Mouse (Mus musculus): Measurements from ENCODE around the gene Atcay. TPM values are rescaled to one million over a fixed set of nuclear protein-coding genes. Genes with fewer than 3 reads are reported as not detected.
A peak's percentile ranks its signal among the peaks of the same experiment; 100 is the strongest.

The Atcay gene
- total and polyA plus RNA-seq, 3 experiments, result 0.19 to 0.33 TPM; not detected in 1

- no peak overlapping the region for H3K9ac ChIP-seq (ENCODE audit: control insufficient read depth, low read depth, low read length, poor library complexity, severe bottlenecking)
- no peaks in the 10 kb centered on the region for H3K79me2 ChIP-seq (ENCODE audit: control insufficient read depth, insufficient read depth, low read length, poor library complexity)
- TF ChIP-seq TBP (IDR thresholded peaks at IDR 0.05; ENCODE audit: low read depth, low read length) (no peak), MYC (IDR thresholded peaks at IDR 0.05; ENCODE audit: low read depth, low read length) (no peak), ELF1 (IDR thresholded peaks at IDR 0.05; ENCODE audit: low read depth, low read length) (no peak), GATA1 (IDR thresholded peaks at IDR 0.05; ENCODE audit: low read depth, low read length) (no peak), CHD2 (IDR thresholded peaks at IDR 0.05; ENCODE audit: low read length) (no peak), MXI1 (IDR thresholded peaks at IDR 0.05; ENCODE audit: low read depth, low read length) (no peak), RCOR1 (IDR thresholded peaks at IDR 0.05; ENCODE audit: low read depth, low read length) (no peak), ETS1 (IDR thresholded peaks at IDR 0.05; ENCODE audit: low read depth, low read length) (no peak), MAX (IDR thresholded peaks at IDR 0.05; ENCODE audit: low read length) (no peak), CTCF (IDR thresholded peaks at IDR 0.05 in 2 of 3, conservative IDR thresholded peaks at IDR 0.05 in 1 of 3; ENCODE audit: control insufficient read depth in 1 of 3, insufficient read depth in 1 of 3, low read depth in 2 of 3, low read length in 3 of 3, poor library complexity in 1 of 3, severe bottlenecking in 1 of 3) (no peak), KAT2A (conservative IDR thresholded peaks at IDR 0.05; ENCODE audit: low read depth, low read length) (no peak), POLR2A (IDR thresholded peaks at IDR 0.05; ENCODE audit: control insufficient read depth in 1 of 2, insufficient read depth in 1 of 2, low read depth in 1 of 2, low read length in 2 of 2, poor library complexity in 1 of 2) (no peak), HCFC1 (IDR thresholded peaks at IDR 0.05; ENCODE audit: low read depth, low read length) (no peak), ZNF384 (IDR thresholded peaks at IDR 0.05; ENCODE audit: low read depth, low read length) (no peak), POLR2AphosphoS5 (IDR thresholded peaks at IDR 0.05; ENCODE audit: borderline replicate concordance, low read depth, low read length) (no peak), SIN3A (IDR thresholded peaks at IDR 0.05; ENCODE audit: low read length) (no peak), GABPA (IDR thresholded peaks at IDR 0.05; ENCODE audit: low read depth, low read length) (no peak), ZC3H11A (IDR thresholded peaks at IDR 0.05; ENCODE audit: low read depth, low read length) (no peak), EP300 (IDR thresholded peaks at IDR 0.05; ENCODE audit: low read depth in 1 of 2, low read length in 2 of 2) (no peak), UBTF (IDR thresholded peaks at IDR 0.05; ENCODE audit: borderline replicate concordance, insufficient read depth, low read depth, low read length) (no peak)
- H3K4me3 ChIP-seq (ENCODE audit: control insufficient read depth in 1 of 2, insufficient read depth in 1 of 2, low read depth in 2 of 2, low read length in 2 of 2), result no peak overlapping the region
- peaks cover 0 to 8% of the 10 kb centered on the region in 2 experiments; a peak in 2 of 4 replicates for H3K4me1 ChIP-seq (ENCODE audit: control insufficient read depth in 1 of 2, insufficient read depth in 2 of 2, low read length in 2 of 2)
- peaks cover 0 to 2% of the 10 kb centered on the region in 2 experiments; a peak in 1 of 4 replicates for H3K36me3 ChIP-seq (ENCODE audit: control insufficient read depth in 1 of 2, insufficient read depth in 2 of 2, low read length in 2 of 2)
- H3K9me3 ChIP-seq (replicated peaks; ENCODE audit: insufficient read depth, low read length), result no peaks in the 10 kb centered on the region
- DNase-seq (ENCODE audit: low read depth, low spot score), result no peak
- H3K27ac ChIP-seq (ENCODE audit: control insufficient read depth, low read depth, low read length), result no peak overlapping the region
- H3K27me3 ChIP-seq (ENCODE audit: control insufficient read depth in 1 of 2, insufficient read depth in 2 of 2, low read length in 2 of 2), result no peaks in the 10 kb centered on the region
Measured at GRCm38 (mm10) chr10:81247804-81248203, 17.2 kb upstream of the Atcay start.

- TF ChIP-seq MAX (IDR thresholded peaks at IDR 0.05; ENCODE audit: low read length) (no peak), UBTF (IDR thresholded peaks at IDR 0.05; ENCODE audit: borderline replicate concordance, insufficient read depth, low read depth, low read length) (no peak), NELFE (IDR thresholded peaks at IDR 0.05; ENCODE audit: low read depth, low read length) (no peak), E2F4 (IDR thresholded peaks at IDR 0.05; ENCODE audit: borderline replicate concordance, low read depth, low read length) (no peak), CHD2 (IDR thresholded peaks at IDR 0.05; ENCODE audit: low read length) (no peak), MAZ (IDR thresholded peaks at IDR 0.05; ENCODE audit: low read depth, low read length) (no peak), KAT2A (conservative IDR thresholded peaks at IDR 0.05; ENCODE audit: low read depth, low read length) (no peak), ZNF384 (IDR thresholded peaks at IDR 0.05; ENCODE audit: low read depth, low read length) (no peak), MAFK (IDR thresholded peaks at IDR 0.05; ENCODE audit: borderline replicate concordance, low read depth, low read length) (no peak), USF1 (IDR thresholded peaks at IDR 0.05; ENCODE audit: low read depth, low read length) (no peak), POLR2AphosphoS2 (IDR thresholded peaks at IDR 0.05; ENCODE audit: low read length) (no peak), BHLHE40 (IDR thresholded peaks at IDR 0.05; ENCODE audit: borderline replicate concordance, low read depth, low read length) (no peak), JUND (IDR thresholded peaks at IDR 0.05; ENCODE audit: low read depth, low read length) (no peak), RCOR1 (IDR thresholded peaks at IDR 0.05; ENCODE audit: low read depth, low read length) (no peak), TBP (IDR thresholded peaks at IDR 0.05; ENCODE audit: low read depth, low read length) (no peak), ZMIZ1 (IDR thresholded peaks at IDR 0.05; ENCODE audit: low read depth, low read length) (no peak)
- DNase-seq (ENCODE audit: low read depth, low spot score), result no peak
- Histone ChIP-seq H3K79me2 (ENCODE audit: control insufficient read depth, insufficient read depth, low read length, poor library complexity) (no peaks in the 10 kb centered on the region), H3K9ac (ENCODE audit: control insufficient read depth, low read depth, low read length, poor library complexity, severe bottlenecking) (peak overlapping the region; percentile 16; the same call in 1 of the 2 replicates), H3K4me1 (ENCODE audit: control insufficient read depth in 1 of 2, insufficient read depth in 2 of 2, low read length in 2 of 2) (peaks cover 0 to 8% of the 10 kb centered on the region in 2 experiments; a peak in 2 of 4 replicates), H3K27ac (ENCODE audit: control insufficient read depth, low read depth, low read length) (no peak overlapping the region), H3K36me3 (ENCODE audit: control insufficient read depth in 1 of 2, insufficient read depth in 2 of 2, low read length in 2 of 2) (peaks cover 0 to 2% of the 10 kb centered on the region in 2 experiments; a peak in 1 of 4 replicates), H3K9me3 (replicated peaks; ENCODE audit: insufficient read depth, low read length) (no peaks in the 10 kb centered on the region), H3K4me3 (ENCODE audit: control insufficient read depth in 1 of 2, insufficient read depth in 1 of 2, low read depth in 2 of 2, low read length in 2 of 2) (no peak overlapping the region), H3K27me3 (ENCODE audit: control insufficient read depth in 1 of 2, insufficient read depth in 2 of 2, low read length in 2 of 2) (no peaks in the 10 kb centered on the region)
Measured at GRCm38 (mm10) chr10:81245166-81245565, 14.5 kb upstream of the Atcay start.

Data from MEL (cell line).